Mouse (Mus musculus): ENCODE measurements around the gene Cxcr5. TPM values are rescaled to one million over a fixed set of nuclear protein-coding genes. Genes with fewer than 3 reads are reported as not detected.
A peak's percentile ranks its signal among the peaks of the same experiment; 100 is the strongest.

Cxcr5 gene
- polyA plus RNA-seq, 1 experiment from 2014 or later, result 0.13 TPM

- DNase-seq (ENCODE audit: low spot score) (no peak), ATAC-seq (ENCODE audit: low FRiP score, low TSS enrichment) (no peak)
- Histone ChIP-seq H3K9me3 (ENCODE audit: control insufficient read depth, low read length) (no peaks in the 10 kb centered on the region), H3K9ac (ENCODE audit: low read length) (no peak overlapping the region), H3K36me3 (ENCODE audit: control insufficient read depth, insufficient read depth, low read length) (no peaks in the 10 kb centered on the region), H3K4me1 (replicated peaks; ENCODE audit: control insufficient read depth, insufficient read depth) (no peaks in the 10 kb centered on the region), H3K4me2 (replicated peaks; ENCODE audit: low read depth) (no peak overlapping the region), H3K4me3 (ENCODE audit: low read depth, low read length) (no peak overlapping the region), H3K27me3 (ENCODE audit: control insufficient read depth, insufficient read depth, low read length) (no peaks in the 10 kb centered on the region), H3K27ac (replicated peaks) (no peak overlapping the region)
- TF ChIP-seq EP300 (optimal IDR thresholded peaks at IDR 0.05) (no peak), CTCF (IDR thresholded peaks at IDR 0.05; ENCODE audit: low read depth) (no peak)
- whole genome bisulfite sequencing, result 41% methylated on average over 7 of the region's 7 CpGs
Measured at GRCm38 (mm10) chr9:44518068-44518467, 43.6 kb downstream of the Cxcr5 start.

- ATAC-seq (ENCODE audit: low FRiP score, low TSS enrichment) (no peak), DNase-seq (ENCODE audit: low spot score) (no peak)
- Histone ChIP-seq H3K9ac (ENCODE audit: low read length) (no peak overlapping the region), H3K27me3 (ENCODE audit: control insufficient read depth, insufficient read depth, low read length) (no peaks in the 10 kb centered on the region), H3K4me2 (replicated peaks; ENCODE audit: low read depth) (no peak overlapping the region), H3K4me3 (ENCODE audit: low read depth, low read length) (no peak overlapping the region), H3K27ac (replicated peaks) (no peak overlapping the region), H3K4me1 (replicated peaks; ENCODE audit: control insufficient read depth, insufficient read depth) (no peaks in the 10 kb centered on the region; the same call in 1 of the 2 replicates), H3K9me3 (ENCODE audit: control insufficient read depth, low read length) (no peaks in the 10 kb centered on the region), H3K36me3 (ENCODE audit: control insufficient read depth, insufficient read depth, low read length) (no peaks in the 10 kb centered on the region)
- TF ChIP-seq CTCF (IDR thresholded peaks at IDR 0.05; ENCODE audit: low read depth), result no peak
- TF ChIP-seq EP300 (optimal IDR thresholded peaks at IDR 0.05), result no peak
- WGBS, result 59% methylated on average over 4 of the region's 4 CpGs
Measured at GRCm38 (mm10) chr9:44517368-44517767, 44.3 kb downstream of the Cxcr5 start.

- H3K4me3 ChIP-seq (ENCODE audit: low read depth, low read length), result no peak overlapping the region
- ATAC-seq (ENCODE audit: low FRiP score, low TSS enrichment) (no peak), DNase-seq (ENCODE audit: low spot score) (no peak)
- H3K27ac ChIP-seq (replicated peaks), result peak overlapping the region; percentile 65; the same call in 1 of the 2 replicates
- no peaks in the 10 kb centered on the region for H3K36me3 ChIP-seq (ENCODE audit: control insufficient read depth, insufficient read depth, low read length)
- H3K9ac ChIP-seq (ENCODE audit: low read length), result no peak overlapping the region
- WGBS, result 82% methylated on average over 5 of the region's 5 CpGs
- H3K4me2 ChIP-seq (replicated peaks; ENCODE audit: low read depth), result 0 out of 2 replicates have a peak overlapping the region, but pooled peaks have one; percentile 25
- no peaks in the 10 kb centered on the region for H3K9me3 ChIP-seq (ENCODE audit: control insufficient read depth, low read length)
- H3K27me3 ChIP-seq (ENCODE audit: control insufficient read depth, insufficient read depth, low read length), result no peaks in the 10 kb centered on the region
- TF ChIP-seq EP300 (optimal IDR thresholded peaks at IDR 0.05) (no peak), CTCF (IDR thresholded peaks at IDR 0.05; ENCODE audit: low read depth) (no peak)
- H3K4me1 ChIP-seq (replicated peaks; ENCODE audit: control insufficient read depth, insufficient read depth), result peaks cover 11% of the 10 kb centered on the region
Measured at GRCm38 (mm10) chr9:44515891-44516290, 45.8 kb downstream of the Cxcr5 start.

- H3K4me2 ChIP-seq (replicated peaks; ENCODE audit: low read depth), result 0 out of 2 replicates have a peak overlapping the region, but pooled peaks have one; percentile 25
- 37% methylated on average over 12 of the region's 12 CpGs for WGBS
- no peak for TF ChIP-seq CTCF (IDR thresholded peaks at IDR 0.05; ENCODE audit: low read depth)
- no peak for TF ChIP-seq EP300 (optimal IDR thresholded peaks at IDR 0.05)
- H3K9ac ChIP-seq (ENCODE audit: low read length), result no peak overlapping the region
- peak; percentile 94 for ATAC-seq (ENCODE audit: low FRiP score, low TSS enrichment)
- no peaks in the 10 kb centered on the region for H3K36me3 ChIP-seq (ENCODE audit: control insufficient read depth, insufficient read depth, low read length)
- H3K27ac ChIP-seq (replicated peaks), result peak overlapping the region; percentile 65; the same call in 1 of the 2 replicates
- peak; percentile 90 for DNase-seq (ENCODE audit: low spot score)
- no peaks in the 10 kb centered on the region for H3K27me3 ChIP-seq (ENCODE audit: control insufficient read depth, insufficient read depth, low read length)
- H3K4me1 ChIP-seq (replicated peaks; ENCODE audit: control insufficient read depth, insufficient read depth), result peaks cover 16% of the 10 kb centered on the region
- no peak overlapping the region for H3K4me3 ChIP-seq (ENCODE audit: low read depth, low read length)
- H3K9me3 ChIP-seq (ENCODE audit: control insufficient read depth, low read length), result no peaks in the 10 kb centered on the region
Measured at GRCm38 (mm10) chr9:44515131-44515751, 46.4 kb downstream of the Cxcr5 start.

- Histone ChIP-seq H3K4me3 (ENCODE audit: low read depth, low read length) (no peak overlapping the region), H3K27me3 (ENCODE audit: control insufficient read depth, insufficient read depth, low read length) (no peaks in the 10 kb centered on the region), H3K4me1 (replicated peaks; ENCODE audit: control insufficient read depth, insufficient read depth) (peaks cover 21% of the 10 kb centered on the region), H3K36me3 (ENCODE audit: control insufficient read depth, insufficient read depth, low read length) (peaks cover 1% of the 10 kb centered on the region; the same call in 1 of the 2 replicates), H3K4me2 (replicated peaks; ENCODE audit: low read depth) (no peak overlapping the region), H3K27ac (replicated peaks) (no peak overlapping the region), H3K9me3 (ENCODE audit: control insufficient read depth, low read length) (no peaks in the 10 kb centered on the region), H3K9ac (ENCODE audit: low read length) (no peak overlapping the region)
- ATAC-seq (ENCODE audit: low FRiP score, low TSS enrichment) (no peak), DNase-seq (ENCODE audit: low spot score) (no peak)
- WGBS, result 85% methylated on average over 5 of the region's 5 CpGs
- no peak for TF ChIP-seq EP300 (optimal IDR thresholded peaks at IDR 0.05)
- no peak for TF ChIP-seq CTCF (IDR thresholded peaks at IDR 0.05; ENCODE audit: low read depth)
Measured at GRCm38 (mm10) chr9:44514147-44514546, 47.5 kb downstream of the Cxcr5 start.

- H3K9me3 ChIP-seq (ENCODE audit: control insufficient read depth, low read length), result no peaks in the 10 kb centered on the region
- H3K27me3 ChIP-seq (ENCODE audit: control insufficient read depth, insufficient read depth, low read length), result no peaks in the 10 kb centered on the region
- no peak overlapping the region for H3K4me3 ChIP-seq (ENCODE audit: low read depth, low read length)
- ATAC-seq (ENCODE audit: low FRiP score, low TSS enrichment) (no peak), DNase-seq (ENCODE audit: low spot score) (no peak)
- peaks cover 4% of the 10 kb centered on the region; the same call in 1 of the 2 replicates for H3K36me3 ChIP-seq (ENCODE audit: control insufficient read depth, insufficient read depth, low read length)
- no peak overlapping the region for H3K27ac ChIP-seq (replicated peaks)
- no peak overlapping the region for H3K4me2 ChIP-seq (replicated peaks; ENCODE audit: low read depth)
- WGBS, result 83% methylated on average over 20 of the region's 20 CpGs
- no peak overlapping the region for H3K9ac ChIP-seq (ENCODE audit: low read length)
- TF ChIP-seq EP300 (optimal IDR thresholded peaks at IDR 0.05), result no peak
- TF ChIP-seq CTCF (IDR thresholded peaks at IDR 0.05; ENCODE audit: low read depth), result no peak
- H3K4me1 ChIP-seq (replicated peaks; ENCODE audit: control insufficient read depth, insufficient read depth), result peaks cover 25% of the 10 kb centered on the region
Measured at GRCm38 (mm10) chr9:44513610-44514009, 48.1 kb downstream of the Cxcr5 start.
